Mouse (Mus musculus) cerebellum, postnatal 10 days (tissue): ENCODE data around the gene Epb41l4b.

ENCODE experiments used
- DNase-seq, 2 experiments: peaks; one replicate each; pipeline ENCODE4 v3.0.0; 2021; ENCODE audit warnings: mixed read lengths in 2 of 2

Epb41l4b gene

GRCm38 (mm10) chr4:57113472-57114216 lies 29.6 kb downstream of the Epb41l4b start:
- DNase-seq = no peak

GRCm38 (mm10) chr4:57111992-57112540 lies 31.2 kb downstream of the Epb41l4b start:
- peak in 1 of 2 experiments; percentile 44 for DNase-seq

- no peak for DNase-seq
These were observed 31.8 kb downstream of the Epb41l4b start for GRCm38 (mm10) chr4:57111411-57111810.

GRCm38 (mm10) chr4:57109543-57109942 lies 33.7 kb downstream of the Epb41l4b start:
- DNase-seq = no peak

GRCm38 (mm10) chr4:57105339-57105738 lies 37.9 kb downstream of the Epb41l4b start:
- no peak for DNase-seq

- peak; percentile 41 to 51 for DNase-seq
These were observed 39.4 kb downstream of the Epb41l4b start for GRCm38 (mm10) chr4:57103830-57104229.

GRCm38 (mm10) chr4:57101095-57101494 lies 42.1 kb downstream of the Epb41l4b start:
- DNase-seq = peak; percentile 42 to 62

- DNase-seq = peak; percentile 60 to 76
These were observed 45.8 kb downstream of the Epb41l4b start for GRCm38 (mm10) chr4:57097411-57097810.

GRCm38 (mm10) chr4:57095569-57095968 lies 47.7 kb downstream of the Epb41l4b start:
- DNase-seq = peak; percentile 83 to 85

GRCm38 (mm10) chr4:57091363-57091762 lies 51.9 kb downstream of the Epb41l4b start:
- DNase-seq = no peak

- DNase-seq = no peak
These were observed 54.9 kb downstream of the Epb41l4b start for GRCm38 (mm10) chr4:57088301-57088700.

- DNase-seq = no peak
These were observed 57.4 kb downstream of the Epb41l4b start for GRCm38 (mm10) chr4:57085750-57086400.

- no peak for DNase-seq
These were observed 59.6 kb downstream of the Epb41l4b start for GRCm38 (mm10) chr4:57083653-57084052.

GRCm38 (mm10) chr4:57082775-57083428 lies 60.3 kb downstream of the Epb41l4b start:
- peak in 1 of 2 experiments; percentile 42 for DNase-seq

- no peak for DNase-seq
These were observed 61.8 kb downstream of the Epb41l4b start for GRCm38 (mm10) chr4:57081463-57081862.

GRCm38 (mm10) chr4:57073843-57074242 lies 69.4 kb downstream of the Epb41l4b start:
- DNase-seq = no peak

- DNase-seq = no peak
These were observed 70.1 kb downstream of the Epb41l4b start for GRCm38 (mm10) chr4:57073174-57073573.

GRCm38 (mm10) chr4:57070640-57071039 lies 72.6 kb downstream of the Epb41l4b start:
- no peak for DNase-seq

GRCm38 (mm10) chr4:57068397-57068796 lies 74.8 kb downstream of the Epb41l4b start:
- no peak for DNase-seq

- no peak for DNase-seq
These were observed 75.4 kb downstream of the Epb41l4b start for GRCm38 (mm10) chr4:57067801-57068200.

- no peak for DNase-seq
These were observed 76.3 kb downstream of the Epb41l4b start for GRCm38 (mm10) chr4:57066936-57067335.

GRCm38 (mm10) chr4:57065273-57065672 lies 78.0 kb downstream of the Epb41l4b start:
- DNase-seq = peak; percentile 90 to 92

- DNase-seq = peak; percentile 51 to 56
These were observed 78.4 kb downstream of the Epb41l4b start for GRCm38 (mm10) chr4:57064830-57065229.
